Mouse (Mus musculus) forebrain, embryonic 12.5 days (tissue): ENCODE results near the gene Acads. TPM values are rescaled to one million over a fixed set of nuclear protein-coding genes. Genes with fewer than 3 reads are reported as not detected.
"Not testable (repeated sequence)": the region's sequence is repeated elsewhere in the genome, so short reads cannot be mapped to it uniquely, and the experiment has no call there.

Source experiments
- ATAC-seq: fragments of 200-750 bp; cut with Nextera tagmentation; 2 replicates; pipeline ENCODE4 v1.8.0; 2017; ENCODE audit warnings: moderate TSS enrichment; ENCODE audit not compliant: low FRiP score
- H3K27ac ChIP-seq: fragments of 300-500 bp; sonication (generic); 2 replicates; pipeline ENCODE4 v1.5.1; 2016; ENCODE audit warnings: mild to moderate bottlenecking
- H3K27me3 ChIP-seq: fragments of 300-500 bp; sonication (generic); 2 replicates; pipeline ENCODE4 v1.6.1; 2016; ENCODE audit warnings: mild to moderate bottlenecking
- H3K36me3 ChIP-seq: fragments of 300-500 bp; sonication (generic); replicated peaks from 2 replicates; pipeline ENCODE4 v1.6.1; 2016; ENCODE audit warnings: mild to moderate bottlenecking
- H3K4me1 ChIP-seq: fragments of 300-500 bp; sonication (generic); 2 replicates; pipeline ENCODE4 v1.6.1; 2016
- H3K4me2 ChIP-seq: fragments of 300-500 bp; sonication (generic); 2 replicates; pipeline ENCODE4 v1.6.1; 2016; ENCODE audit warnings: mild to moderate bottlenecking, moderate library complexity
- H3K4me3 ChIP-seq: fragments of 300-500 bp; sonication (generic); replicated peaks from 2 replicates; pipeline ENCODE4 v1.5.1; 2016; ENCODE audit warnings: mild to moderate bottlenecking
- H3K9ac ChIP-seq: fragments of 300-500 bp; sonication (generic); 2 replicates; pipeline ENCODE4 v1.6.1; 2016; ENCODE audit warnings: mild to moderate bottlenecking
- H3K9me3 ChIP-seq: fragments of 300-500 bp; sonication (generic); 2 replicates; pipeline ENCODE4 v1.6.1; 2016
- WGBS: fragments of 180-500 bp; shearing (Covaris S2); methylation state at CpG from one replicate; pipeline ENCODE4 v1.1.7; 2016; 5-methylcytosine and 5-hydroxymethylcytosine counted together
- polyA plus RNA-seq: library from polyadenylated mRNA; unstranded; fragments of >200 nt; fragmentation: Nextera tagmentation; extraction: Ambion mirVana; gene quantifications from 2 replicates; pipeline ENCODE4 v1.2.1, GENCODE M21; 2016

Gene Acads
- polyA plus RNA-seq, 1 experiment from 2014 or later: 33.0 TPM

GRCm38 (mm10) chr5:115103253-115103652 lies 15.9 kb downstream of the Acads start:
- not testable (repeated sequence) for H3K4me1 ChIP-seq, H3K4me3 ChIP-seq, H3K27me3 ChIP-seq, H3K9me3 ChIP-seq, H3K4me2 ChIP-seq, H3K27ac ChIP-seq, H3K9ac ChIP-seq, ATAC-seq
- H3K36me3 ChIP-seq: peaks cover 44% of the 10 kb centered on the region
- 97% methylated on average over 23 of the region's 23 CpGs for WGBS

- no peak overlapping the region for H3K9ac ChIP-seq
- no peak overlapping the region for H3K27ac ChIP-seq
- H3K4me1 ChIP-seq: no peaks in the 10 kb centered on the region
- no peaks in the 10 kb centered on the region for H3K27me3 ChIP-seq
- no peak for ATAC-seq
- 88% methylated on average over 2 of the region's 2 CpGs for WGBS
- no peak overlapping the region for H3K4me2 ChIP-seq
- H3K4me3 ChIP-seq: no peak overlapping the region
- H3K36me3 ChIP-seq: peaks cover 54% of the 10 kb centered on the region
- no peaks in the 10 kb centered on the region for H3K9me3 ChIP-seq
Observed at GRCm38 (mm10) chr5:115102231-115102630, 16.9 kb downstream of the Acads start.

- Histone ChIP-seq H3K9ac (no peak overlapping the region), H3K4me1 (no peaks in the 10 kb centered on the region), H3K27me3 (no peaks in the 10 kb centered on the region), H3K4me2 (no peak overlapping the region), H3K4me3 (no peak overlapping the region), H3K27ac (no peak overlapping the region), H3K36me3 (peaks cover 72% of the 10 kb centered on the region), H3K9me3 (no peaks in the 10 kb centered on the region)
- no peak for ATAC-seq
- WGBS: 89% methylated on average over 6 of the region's 6 CpGs
Observed at GRCm38 (mm10) chr5:115100473-115100872, 18.7 kb downstream of the Acads start.

GRCm38 (mm10) chr5:115099991-115100390 lies 19.2 kb downstream of the Acads start:
- 91% methylated on average over 9 of the region's 9 CpGs for WGBS
- Histone ChIP-seq H3K9ac (no peak overlapping the region), H3K4me2 (no peak overlapping the region), H3K9me3 (no peaks in the 10 kb centered on the region), H3K4me1 (no peaks in the 10 kb centered on the region), H3K27ac (no peak overlapping the region), H3K36me3 (peaks cover 76% of the 10 kb centered on the region), H3K27me3 (no peaks in the 10 kb centered on the region), H3K4me3 (no peak overlapping the region)
- ATAC-seq: no peak

GRCm38 (mm10) chr5:115099530-115099929 lies 19.6 kb downstream of the Acads start:
- Histone ChIP-seq H3K4me3 (no peak overlapping the region), H3K4me2 (no peak overlapping the region), H3K27ac (no peak overlapping the region), H3K27me3 (no peaks in the 10 kb centered on the region), H3K9ac (no peak overlapping the region), H3K36me3 (peaks cover 80% of the 10 kb centered on the region), H3K4me1 (no peaks in the 10 kb centered on the region), H3K9me3 (no peaks in the 10 kb centered on the region)
- no peak for ATAC-seq
- WGBS: 87% methylated on average over 5 of the region's 5 CpGs

- Histone ChIP-seq H3K4me1 (no peaks in the 10 kb centered on the region), H3K36me3 (peaks cover 77% of the 10 kb centered on the region), H3K4me3 (no peak within 1 kb of the TSS), H3K9ac (no peak within 1 kb of the TSS), H3K27ac (no peak within 1 kb of the TSS), H3K9me3 (no peaks in the 10 kb centered on the region), H3K4me2 (no peak within 1 kb of the TSS), H3K27me3 (no peaks in the 10 kb centered on the region)
- 92% methylated on average over 8 of the region's 8 CpGs for WGBS
- no peak for ATAC-seq
Observed at GRCm38 (mm10) chr5:115098195-115098594, 21.0 kb downstream of the Acads start, which contains the start of gene Gm10401. Gene Gm10401 (minus strand): TSS chr5:115098295.

GRCm38 (mm10) chr5:115091776-115092175 lies 27.4 kb downstream of the Acads start:
- ATAC-seq: no peak
- H3K9ac ChIP-seq: no peak overlapping the region
- no peak overlapping the region for H3K4me2 ChIP-seq
- H3K27ac ChIP-seq: no peak overlapping the region
- H3K27me3 ChIP-seq: no peaks in the 10 kb centered on the region
- no peaks in the 10 kb centered on the region for H3K4me1 ChIP-seq
- no peak overlapping the region for H3K4me3 ChIP-seq
- peaks cover 76% of the 10 kb centered on the region for H3K36me3 ChIP-seq
- H3K9me3 ChIP-seq: peaks cover 4% of the 10 kb centered on the region; the same call in 1 of the 2 replicates
- WGBS: 91% methylated on average over 6 of the region's 6 CpGs

GRCm38 (mm10) chr5:115091015-115091414 lies 28.1 kb downstream of the Acads start:
- no peaks in the 10 kb centered on the region for H3K27me3 ChIP-seq
- no peak overlapping the region for H3K9ac ChIP-seq
- H3K36me3 ChIP-seq: peaks cover 76% of the 10 kb centered on the region
- peaks cover 4% of the 10 kb centered on the region; the same call in 1 of the 2 replicates for H3K9me3 ChIP-seq
- H3K4me2 ChIP-seq: no peak overlapping the region
- 91% methylated on average over 3 of the region's 3 CpGs for WGBS
- H3K4me1 ChIP-seq: no peaks in the 10 kb centered on the region
- no peak overlapping the region for H3K4me3 ChIP-seq
- ATAC-seq: no peak
- H3K27ac ChIP-seq: no peak overlapping the region

- 94% methylated on average over 5 of the region's 5 CpGs for WGBS
- H3K36me3 ChIP-seq: peaks cover 73% of the 10 kb centered on the region
Observed at GRCm38 (mm10) chr5:115089592-115090268, 29.4 kb downstream of the Acads start.

GRCm38 (mm10) chr5:115085675-115086074 lies 33.5 kb downstream of the Acads start:
- H3K27ac ChIP-seq: no peak overlapping the region
- H3K27me3 ChIP-seq: no peaks in the 10 kb centered on the region
- H3K4me2 ChIP-seq: no peak overlapping the region
- H3K9ac ChIP-seq: no peak overlapping the region
- H3K9me3 ChIP-seq: peaks cover 4% of the 10 kb centered on the region; the same call in 1 of the 2 replicates
- no peak overlapping the region for H3K4me3 ChIP-seq
- no peaks in the 10 kb centered on the region for H3K4me1 ChIP-seq
- H3K36me3 ChIP-seq: peaks cover 78% of the 10 kb centered on the region
- ATAC-seq: no peak
- 95% methylated on average over 2 of the region's 2 CpGs for WGBS

More at GRCm38 (mm10) chr5:115089592-115090268, 29.4 kb downstream of the Acads start:
- Histone ChIP-seq H3K27me3 (no peaks in the 10 kb centered on the region), H3K4me1 (no peaks in the 10 kb centered on the region), H3K27ac (no peak overlapping the region), H3K9ac (no peak overlapping the region), H3K4me3 (no peak overlapping the region), H3K9me3 (peaks cover 4% of the 10 kb centered on the region; the same call in 1 of the 2 replicates), H3K4me2 (no peak overlapping the region)
- ATAC-seq: no peak

- peaks cover 59% of the 10 kb centered on the region for H3K36me3 ChIP-seq
- ATAC-seq: no peak
- no peak overlapping the region for H3K9ac ChIP-seq
- no peaks in the 10 kb centered on the region for H3K27me3 ChIP-seq
- WGBS: 91% methylated on average over 6 of the region's 6 CpGs
- H3K27ac ChIP-seq: no peak overlapping the region
- no peaks in the 10 kb centered on the region for H3K9me3 ChIP-seq
- H3K4me3 ChIP-seq: no peak overlapping the region
- no peak overlapping the region for H3K4me2 ChIP-seq
- H3K4me1 ChIP-seq: no peaks in the 10 kb centered on the region
Observed at GRCm38 (mm10) chr5:115083492-115083891, 35.7 kb downstream of the Acads start.

GRCm38 (mm10) chr5:115081636-115082035 lies 37.5 kb downstream of the Acads start:
- no peaks in the 10 kb centered on the region for H3K4me1 ChIP-seq
- no peak for ATAC-seq
- 88% methylated on average over 5 of the region's 5 CpGs for WGBS
- peaks cover 44% of the 10 kb centered on the region for H3K36me3 ChIP-seq
- H3K27me3 ChIP-seq: no peaks in the 10 kb centered on the region
- no peak overlapping the region for H3K4me2 ChIP-seq
- no peak overlapping the region for H3K27ac ChIP-seq
- no peak overlapping the region for H3K4me3 ChIP-seq
- no peaks in the 10 kb centered on the region for H3K9me3 ChIP-seq
- no peak overlapping the region for H3K9ac ChIP-seq
